Mouse (Mus musculus) ovary, adult 10 weeks (tissue): ENCODE measurements around the gene Wfdc6a. TPM values are rescaled to one million over a fixed set of nuclear protein-coding genes. Genes with fewer than 3 reads are reported as not detected.

Source experiments
- polyA plus RNA-seq: library from polyadenylated mRNA; stranded (reverse); fragments of 350-450 nt; fragmentation: Illumina TruSeq; extraction: RNeasy Lipid Tissue Mini Kit (QIAGEN cat#74804); gene quantifications from one replicate; pipeline ENCODE4 v1.2.3, GENCODE M21; 2014

Gene Wfdc6a
- polyA plus RNA-seq, result 0.66 TPM

GRCm38 (mm10) chr2:164585025-164585725 lies at the start of gene Wfdc6a:
TSS of gene Wfdc6a (minus strand) at chr2:164585447.

GRCm38 (mm10) chr2:164613471-164613870 lies 28.2 kb upstream of the Wfdc6a start, which contains the start of the genes Wfdc6b and Wfdc8:
TSS of gene Wfdc6b (plus strand) at chr2:164613522.
TSS of gene Wfdc8 (minus strand) at chr2:164613626.

GRCm38 (mm10) chr2:164593494-164593893 lies 8.2 kb upstream of the Wfdc6a start, which contains the start of gene Eppin:
TSS of gene Eppin (minus strand) at chr2:164593594.

GRCm38 (mm10) chr2:164573359-164573758 lies 11.9 kb downstream of the Wfdc6a start, which contains the start of gene Spint3:
TSS of gene Spint3 (minus strand) at chr2:164573459.

GRCm38 (mm10) chr2:164562391-164563188 lies 22.7 kb downstream of the Wfdc6a start, which contains the start of gene Wfdc2:
TSS of gene Wfdc2 (plus strand) at chr2:164562413.

Other genes starting within 250 kb of the Wfdc6a start
- not detected for gene Slpi, start 196.4 kb downstream of the Wfdc6a start, polyA plus RNA-seq
- not detected for gene Rbpjl, start 182.3 kb downstream of the Wfdc6a start, polyA plus RNA-seq
- gene Matn4, start 180.3 kb downstream of the Wfdc6a start, polyA plus RNA-seq, result not detected
- 107 TPM for gene Sdc4, start 141.6 kb downstream of the Wfdc6a start, polyA plus RNA-seq
- 8.4 TPM for gene Sys1, start 128.5 kb downstream of the Wfdc6a start, polyA plus RNA-seq
- gene Gm20458, start 124.5 kb downstream of the Wfdc6a start, polyA plus RNA-seq, result not detected
- not detected for gene Trp53tg5, start 111.7 kb downstream of the Wfdc6a start, polyA plus RNA-seq
- gene Dbndd2, start 99.3 kb downstream of the Wfdc6a start, polyA plus RNA-seq, result 4.7 TPM
- 8.6 TPM for gene Pigt, start 87.9 kb downstream of the Wfdc6a start, polyA plus RNA-seq
- 1.8 TPM for gene Wfdc2, start 23.0 kb downstream of the Wfdc6a start, polyA plus RNA-seq
- not detected for gene Spint3, start 12.0 kb downstream of the Wfdc6a start, polyA plus RNA-seq
- gene Eppin, start 8.1 kb upstream of the Wfdc6a start, polyA plus RNA-seq, result not detected
- gene Wfdc6b, start 28.1 kb upstream of the Wfdc6a start, polyA plus RNA-seq, result not detected
- gene Wfdc8, start 28.2 kb upstream of the Wfdc6a start, polyA plus RNA-seq, result not detected
- not detected for gene Wfdc16, start 53.3 kb upstream of the Wfdc6a start, polyA plus RNA-seq
- 4.0 TPM for gene Wfdc10, start 70.6 kb upstream of the Wfdc6a start, polyA plus RNA-seq
- not detected for gene Wfdc9, start 71.1 kb upstream of the Wfdc6a start, polyA plus RNA-seq
- not detected for gene Wfdc11, start 88.6 kb upstream of the Wfdc6a start, polyA plus RNA-seq
- not detected for gene Wfdc13, start 99.7 kb upstream of the Wfdc6a start, polyA plus RNA-seq
- gene Spint4, start 113.1 kb upstream of the Wfdc6a start, polyA plus RNA-seq, result not detected
- not detected for gene Spint5, start 129.9 kb upstream of the Wfdc6a start, polyA plus RNA-seq
- 0.57 TPM for gene Wfdc3, start 160.5 kb upstream of the Wfdc6a start, polyA plus RNA-seq
- gene Dnttip1, start 160.5 kb upstream of the Wfdc6a start, polyA plus RNA-seq, result 5.2 TPM
- gene Ube2c, start 184.5 kb upstream of the Wfdc6a start, polyA plus RNA-seq, result 21.0 TPM
- not detected for gene Tnnc2, start 194.5 kb upstream of the Wfdc6a start, polyA plus RNA-seq
- 2.3 TPM for gene Snx21, start 200.4 kb upstream of the Wfdc6a start, polyA plus RNA-seq
- gene Acot8, start 219.4 kb upstream of the Wfdc6a start, polyA plus RNA-seq, result not detected
- gene Zswim3, start 219.7 kb upstream of the Wfdc6a start, polyA plus RNA-seq, result 3.5 TPM
- 3.2 TPM for gene Zswim1, start 237.2 kb upstream of the Wfdc6a start, polyA plus RNA-seq
- not detected for gene Spata25, start 243.1 kb upstream of the Wfdc6a start, polyA plus RNA-seq
- gene Ctsa, start 247.4 kb upstream of the Wfdc6a start, polyA plus RNA-seq, result 36.8 TPM
- gene Neurl2, start 248.0 kb upstream of the Wfdc6a start, polyA plus RNA-seq, result not detected